ENCODE assay signal across 17 mouse cellular contexts in the genomic region with DNA sequence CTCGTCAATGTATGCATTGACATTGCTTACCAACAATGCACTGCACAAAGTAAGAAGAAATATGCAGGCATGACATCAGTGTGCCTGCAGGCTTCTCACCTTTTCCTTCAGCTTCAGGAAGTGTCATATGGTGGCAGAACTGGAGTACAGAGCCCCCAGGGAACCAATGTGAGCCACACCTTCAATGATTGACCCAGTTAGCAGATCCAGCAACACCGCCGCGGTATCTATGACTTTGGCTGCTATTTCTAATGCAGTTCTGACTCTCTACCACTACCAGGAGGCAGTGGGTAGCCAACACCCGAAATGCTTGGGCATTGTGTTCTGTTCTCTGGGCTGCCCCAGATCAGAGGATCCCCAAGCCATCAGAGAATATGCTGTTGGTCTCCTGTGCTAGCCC. TPM values are rescaled to one million over a fixed set of nuclear protein-coding genes. Genes with fewer than 3 reads are reported as not detected.
DNase-seq lines count a peak whose midpoint lies in the region; ATAC-seq and TF ChIP-seq lines count a peak whose summit lies in the region.
"Had no signal": no experiment of that assay in that cellular context is flagged by ENCODE, and none has a peak within 500 bp of the region (broad histone marks: within the 10 kb centered on the region; RNA-seq: fewer than 3 reads in every experiment).

No protein-coding gene starts in this region.

- CTCF ChIA-PET in Patski (lab: Charles Lee), result interaction anchor here (1.4 kb wide), 1 partner anchor 14 kb away, joined by 4 read pairs; no protein-coding TSS in a partner anchor

- ATAC-seq in cerebellum, adult (ENCODE audit: insufficient number of reproducible peaks, low FRiP score, low TSS enrichment), result 0 out of 2 replicates have a peak, but pooled peaks have one; percentile 20
- peak; percentile 10 for ATAC-seq in Patski
- peak; percentile 18; the same call in 1 of the 2 replicates for ATAC-seq in hindbrain, embryonic 13.5 days (ENCODE audit: low FRiP score)
- no peak for ATAC-seq in midbrain, embryonic 14.5 days (ENCODE audit: low FRiP score, low TSS enrichment)
- ATAC-seq: lung, postnatal 0 days had no signal

- H3K4me1 ChIP-seq in hindbrain, embryonic 13.5 days (replicated peaks), result peaks cover 33% of the 10 kb centered on the region
- peaks cover 28% of the 10 kb centered on the region for H3K4me1 ChIP-seq in midbrain, embryonic 14.5 days (ENCODE audit: control insufficient read depth, insufficient read depth, low read length)

- H3K4me3 ChIP-seq in hindbrain, embryonic 13.5 days, result no peak overlapping the region
- no peak overlapping the region for H3K4me3 ChIP-seq in midbrain, embryonic 14.5 days (replicated peaks; ENCODE audit: low read depth, low read length)
- H3K4me3 ChIP-seq: gastrocnemius, adult 2 months; liver, embryonic 13.5 days; stomach, embryonic 15.5 days had no signal

- POLR2A ChIA-PET in Patski (lab: Charles Lee), result interaction anchor here (0.6 to 0.8 kb wide), 2 partner anchors 14 to 34 kb away, joined by 3 read pairs; no protein-coding TSS in a partner anchor

- peak overlapping the region; percentile 16 for H3K4me2 ChIP-seq in hindbrain, embryonic 13.5 days
- peak overlapping the region; percentile 18 for H3K4me2 ChIP-seq in midbrain, embryonic 14.5 days (ENCODE audit: low read length)
- H3K4me2 ChIP-seq: liver, embryonic 13.5 days; stomach, embryonic 15.5 days had no signal

- 84% methylated on average over 5 of the region's 5 CpGs for WGBS in hindbrain, embryonic 13.5 days
- WGBS in midbrain, embryonic 14.5 days, result 82% methylated on average over 5 of the region's 5 CpGs

- H3K36me3 ChIP-seq in hindbrain, embryonic 13.5 days, result no peaks in the 10 kb centered on the region
- no peaks in the 10 kb centered on the region for H3K36me3 ChIP-seq in midbrain, embryonic 14.5 days (ENCODE audit: control insufficient read depth, insufficient read depth, low read length)
- H3K36me3 ChIP-seq: liver, embryonic 13.5 days; stomach, embryonic 15.5 days had no signal

- no peak overlapping the region for H3K9ac ChIP-seq in hindbrain, embryonic 13.5 days
- H3K9ac ChIP-seq in midbrain, embryonic 14.5 days (replicated peaks; ENCODE audit: low read length), result no peak overlapping the region
- H3K9ac ChIP-seq: liver, embryonic 13.5 days; stomach, embryonic 15.5 days had no signal

- H3K27ac ChIP-seq in hindbrain, embryonic 13.5 days, result peak overlapping the region; percentile 83
- H3K27ac ChIP-seq in midbrain, embryonic 14.5 days (replicated peaks; ENCODE audit: low read depth, low read length), result peak overlapping the region; percentile 77
- H3K27ac ChIP-seq: gastrocnemius, adult 2 months; liver, embryonic 13.5 days; stomach, embryonic 15.5 days had no signal

- no peaks in the 10 kb centered on the region for H3K27me3 ChIP-seq in Patski
- H3K27me3 ChIP-seq in hindbrain, embryonic 13.5 days, result no peaks in the 10 kb centered on the region
- no peaks in the 10 kb centered on the region for H3K27me3 ChIP-seq in midbrain, embryonic 14.5 days (ENCODE audit: control insufficient read depth, insufficient read depth, low read length)
- H3K27me3 ChIP-seq: CH12.LX; stomach, embryonic 15.5 days had no signal

- no peak for TF ChIP-seq CTCF in Patski (IDR thresholded peaks at IDR 0.05)

- in situ Hi-C loops in Patski (cut with MboI; ENCODE audit: low pct_unique_long_range_greater_than_20kb), result no loop called here

- no peaks in the 10 kb centered on the region; the same call in 1 of the 2 replicates for H3K9me3 ChIP-seq in hindbrain, embryonic 13.5 days
- no peaks in the 10 kb centered on the region for H3K9me3 ChIP-seq in midbrain, embryonic 14.5 days (ENCODE audit: control insufficient read depth, low read length)
- H3K9me3 ChIP-seq: liver, embryonic 13.5 days; stomach, embryonic 15.5 days had no signal

- no peak for DNase-seq in cerebellum, postnatal 36 days
- DNase-seq in Patski (ENCODE audit: low read depth, low spot score), result no peak
- no peak for DNase-seq in midbrain, embryonic 14.5 days
- DNase-seq in embryo, embryonic 9.5 days (ENCODE audit: extremely low spot score), result no peak
- no peak for DNase-seq in cerebellum, adult 8-10 months
- DNase-seq in kidney, adult 11 months, result no peak
- DNase-seq: adrenal gland, postnatal 25 days; gastrocnemius, adult 2 months; heart, adult 11 months; kidney, postnatal 36 days; liver, embryonic 13.5 days; spleen, adult 18-20 months had no signal

RNA-seq across cellular contexts. Expression of a gene that starts 33.9 kb away (rescaled TPM):
- 97.1 TPM for polyA plus RNA-seq in Patski (2021)
- polyA plus RNA-seq in hindbrain, embryonic 13.5 days (2015; fragmentation: Nextera tagmentation; extraction: Ambion mirVana), result 66.4 and 70.0 TPM in 2 replicates
- 71.6 and 80.2 TPM in 2 replicates for polyA plus RNA-seq in midbrain, embryonic 14.5 days (2014; fragmentation: Nextera tagmentation; extraction: Ambion mirVana)
